8 mouse cellular contexts compared by ENCODE assay signal in the genomic region with DNA sequence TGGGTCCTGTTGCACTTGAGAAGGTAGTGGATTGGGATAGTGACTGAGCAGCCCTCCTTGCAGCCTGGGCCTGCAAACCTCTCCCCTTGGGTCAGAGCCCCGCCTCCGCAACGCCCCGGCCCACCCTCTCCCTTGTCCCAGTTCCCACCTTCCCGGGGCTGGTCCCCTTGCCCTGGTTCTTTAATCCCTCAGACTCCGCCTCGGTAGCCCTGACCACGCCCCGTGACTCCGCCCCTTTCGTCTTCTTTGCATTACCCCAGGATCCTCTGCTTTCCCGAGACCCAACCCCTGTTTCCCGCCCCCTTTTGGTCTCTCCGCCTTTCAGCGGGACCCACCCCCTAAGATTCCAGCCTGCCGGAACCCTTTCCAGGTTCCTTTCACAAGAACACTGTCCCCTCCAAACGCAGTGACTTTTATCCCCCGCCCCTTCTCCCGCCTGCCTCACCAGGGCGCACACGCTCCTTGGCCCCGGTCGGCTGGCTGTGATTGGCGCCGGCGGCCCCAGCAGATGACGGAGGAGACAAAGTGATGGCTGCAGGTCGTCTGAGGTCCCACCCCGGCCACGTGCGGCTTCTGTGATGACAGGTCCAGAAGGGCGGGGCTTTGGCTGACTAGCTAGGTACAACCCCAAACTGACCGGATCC. TPM values are rescaled to one million over a fixed set of nuclear protein-coding genes. Genes with fewer than 3 reads are reported as not detected.
DNase-seq lines count a peak whose midpoint lies in the region; ATAC-seq and TF ChIP-seq lines count a peak whose summit lies in the region.

A gene (minus strand): TSS at position 562 of the 644 bp plus-strand sequence.

- peaks cover 41% of the 10 kb centered on the region for H3K4me1 ChIP-seq in E14TG2a.4 (replicated peaks; ENCODE audit: low read depth, low read length)
- peaks cover 35% of the 10 kb centered on the region for H3K4me1 ChIP-seq in forebrain, embryonic 12.5 days
- peaks cover 14% of the 10 kb centered on the region; the same call in 1 of the 2 replicates for H3K4me1 ChIP-seq in heart, postnatal 0 days (ENCODE audit: control insufficient read depth, insufficient read depth)
- peaks cover 22% of the 10 kb centered on the region for H3K4me1 ChIP-seq in liver, embryonic 16.5 days (ENCODE audit: control insufficient read depth, low read depth, low read length)
- H3K4me1 ChIP-seq in neural tube, embryonic 13.5 days (replicated peaks), result peaks cover 36% of the 10 kb centered on the region
- peaks cover 13% of the 10 kb centered on the region for H3K4me1 ChIP-seq in testis, adult 2 months (ENCODE audit: control insufficient read depth, insufficient read depth, low read length)

- H3K9me3 ChIP-seq in E14TG2a.4 (ENCODE audit: low read length), result no peaks in the 10 kb centered on the region
- no peaks in the 10 kb centered on the region for H3K9me3 ChIP-seq in forebrain, embryonic 12.5 days
- no peaks in the 10 kb centered on the region for H3K9me3 ChIP-seq in heart, postnatal 0 days (replicated peaks; ENCODE audit: control insufficient read depth, low read length)
- H3K9me3 ChIP-seq in liver, embryonic 16.5 days (replicated peaks; ENCODE audit: control insufficient read depth, low read length), result no peaks in the 10 kb centered on the region
- H3K9me3 ChIP-seq in neural tube, embryonic 13.5 days, result no peaks in the 10 kb centered on the region

- peak; percentile 43; the same call in 1 of the 2 replicates for TF ChIP-seq POLR2A in testis, adult 2 months (IDR thresholded peaks at IDR 0.05; ENCODE audit: control insufficient read depth, low read depth, low read length)

- peak; percentile 78 for DNase-seq in c-Kit-positive CD71-positive TER-119-positive erythroid progenitor cells, embryonic 14.5 days (ENCODE audit: low spot score)
- peak; percentile 97 for DNase-seq in heart, postnatal 0 days (ENCODE audit: low spot score)
- peak; percentile 100 for DNase-seq in kidney, postnatal 4 days

- no peaks in the 10 kb centered on the region for H3K36me3 ChIP-seq in E14TG2a.4 (ENCODE audit: insufficient read depth, low read length)
- no peaks in the 10 kb centered on the region; the same call in 1 of the 2 replicates for H3K36me3 ChIP-seq in forebrain, embryonic 12.5 days (replicated peaks)
- no peaks in the 10 kb centered on the region for H3K36me3 ChIP-seq in heart, postnatal 0 days (replicated peaks; ENCODE audit: control insufficient read depth, insufficient read depth, low read length)
- no peaks in the 10 kb centered on the region for H3K36me3 ChIP-seq in liver, embryonic 16.5 days (ENCODE audit: control insufficient read depth, insufficient read depth)
- no peaks in the 10 kb centered on the region for H3K36me3 ChIP-seq in neural tube, embryonic 13.5 days
- H3K36me3 ChIP-seq in testis, adult 2 months (ENCODE audit: control insufficient read depth, insufficient read depth, low read length), result no peaks in the 10 kb centered on the region

- peak; percentile 89 for ATAC-seq in forebrain, embryonic 12.5 days (ENCODE audit: low FRiP score)
- ATAC-seq in heart, postnatal 0 days (ENCODE audit: insufficient read depth, low read depth), result peak; percentile 93
- peak; percentile 91 for ATAC-seq in liver, embryonic 16.5 days (ENCODE audit: low read depth)
- ATAC-seq in neural tube, embryonic 13.5 days (ENCODE audit: low read depth), result peak; percentile 87

- peak within 1 kb of the TSS; percentile 73 for H3K9ac ChIP-seq in forebrain, embryonic 12.5 days
- peak within 1 kb of the TSS; percentile 51 for H3K9ac ChIP-seq in heart, postnatal 0 days (replicated peaks; ENCODE audit: low read depth, low read length)
- peak within 1 kb of the TSS; percentile 33; the same call in 1 of the 2 replicates for H3K9ac ChIP-seq in liver, embryonic 16.5 days (ENCODE audit: low read depth, low read length)
- peak within 1 kb of the TSS; percentile 75 for H3K9ac ChIP-seq in neural tube, embryonic 13.5 days

- no peak for TF ChIP-seq CTCF in E14TG2a.4 (conservative IDR thresholded peaks at IDR 0.05; ENCODE audit: low read length)
- TF ChIP-seq CTCF in heart, postnatal 0 days (IDR thresholded peaks at IDR 0.05; ENCODE audit: low read depth), result no peak
- no peak for TF ChIP-seq CTCF in testis, adult 2 months (IDR thresholded peaks at IDR 0.05; ENCODE audit: control insufficient read depth, insufficient read depth, insufficient replicate concordance, low read depth, low read length)

- peak within 1 kb of the TSS; percentile 84 for H3K4me2 ChIP-seq in forebrain, embryonic 12.5 days
- H3K4me2 ChIP-seq in heart, postnatal 0 days (ENCODE audit: low read depth, low read length), result peak within 1 kb of the TSS; percentile 94
- H3K4me2 ChIP-seq in liver, embryonic 16.5 days (ENCODE audit: low read depth, low read length), result peak within 1 kb of the TSS; percentile 87
- peak within 1 kb of the TSS; percentile 72 for H3K4me2 ChIP-seq in neural tube, embryonic 13.5 days

- TF ChIP-seq EP300 in heart, postnatal 0 days (IDR thresholded peaks at IDR 0.05; ENCODE audit: low read depth), result peak; percentile 72

- peak within 1 kb of the TSS; percentile 97 for H3K27ac ChIP-seq in forebrain, embryonic 12.5 days
- H3K27ac ChIP-seq in heart, postnatal 0 days (ENCODE audit: low read depth), result peak within 1 kb of the TSS; percentile 79
- H3K27ac ChIP-seq in liver, embryonic 16.5 days (ENCODE audit: low read length), result peak within 1 kb of the TSS; percentile 57
- H3K27ac ChIP-seq in neural tube, embryonic 13.5 days (replicated peaks), result peak within 1 kb of the TSS; percentile 93
- H3K27ac ChIP-seq in testis, adult 2 months (ENCODE audit: control insufficient read depth, insufficient read depth, low read depth, low read length), result peak within 1 kb of the TSS; percentile 55

- WGBS in forebrain, embryonic 12.5 days, result under 1% methylated on average over 33 of the region's 33 CpGs
- WGBS in heart, postnatal 0 days, result 0% methylated on average over 33 of the region's 33 CpGs
- WGBS in liver, embryonic 16.5 days (ENCODE audit: insufficient replicate concordance), result under 1% methylated on average over 33 of the region's 33 CpGs
- under 1% methylated on average over 33 of the region's 33 CpGs for WGBS in neural tube, embryonic 13.5 days

- H3K27me3 ChIP-seq in E14TG2a.4 (ENCODE audit: insufficient read depth, low read length), result 0 out of 2 replicates have a peak, but pooled peaks cover 2% of the 10 kb centered on the region
- H3K27me3 ChIP-seq in forebrain, embryonic 12.5 days, result no peaks in the 10 kb centered on the region
- no peaks in the 10 kb centered on the region for H3K27me3 ChIP-seq in heart, postnatal 0 days (ENCODE audit: control insufficient read depth, insufficient read depth, low read length)
- no peaks in the 10 kb centered on the region for H3K27me3 ChIP-seq in liver, embryonic 16.5 days (ENCODE audit: control insufficient read depth, insufficient read depth, low read depth, low read length)
- H3K27me3 ChIP-seq in neural tube, embryonic 13.5 days, result no peaks in the 10 kb centered on the region
- peaks cover 6% of the 10 kb centered on the region for H3K27me3 ChIP-seq in testis, adult 2 months (ENCODE audit: control insufficient read depth, insufficient read depth, low read length)

- H3K4me3 ChIP-seq in E14TG2a.4 (replicated peaks; ENCODE audit: low read length), result peak within 1 kb of the TSS; percentile 86
- H3K4me3 ChIP-seq in forebrain, embryonic 12.5 days (replicated peaks), result peak within 1 kb of the TSS; percentile 56
- H3K4me3 ChIP-seq in heart, postnatal 0 days (ENCODE audit: low read depth, low read length), result peak within 1 kb of the TSS; percentile 46
- H3K4me3 ChIP-seq in liver, embryonic 16.5 days (ENCODE audit: low read depth, low read length), result peak within 1 kb of the TSS; percentile 68
- peak within 1 kb of the TSS; percentile 55 for H3K4me3 ChIP-seq in neural tube, embryonic 13.5 days
- peak within 1 kb of the TSS; percentile 84 for H3K4me3 ChIP-seq in testis, adult 2 months (ENCODE audit: control insufficient read depth, low read depth, low read length)

RNA-seq across cellular contexts. Expression of the gene that starts here (rescaled TPM):
- polyA plus RNA-seq in forebrain, embryonic 12.5 days (2016; fragmentation: Nextera tagmentation; extraction: Ambion mirVana), result 40.3 and 40.6 TPM in 2 replicates
- 15.9 and 27.1 TPM in 2 replicates for total RNA-seq in heart, postnatal 0 days (2014; rRNA removed; ENCODE audit: low replicate concordance)
- 12.8 and 13.4 TPM in 2 replicates for polyA plus RNA-seq in heart, postnatal 0 days (2015; fragmentation: Nextera tagmentation; extraction: Ambion mirVana)
- 33.4 and 41.3 TPM in 2 replicates for polyA plus RNA-seq in liver, embryonic 16.5 days (2015; fragmentation: Nextera tagmentation; extraction: Ambion mirVana)
- polyA plus RNA-seq in neural tube, embryonic 13.5 days (2015; fragmentation: Nextera tagmentation; extraction: Ambion mirVana), result 28.4 and 29.9 TPM in 2 replicates
- polyA plus RNA-seq in testis, adult 2 months (2012; rRNA removed), result 41.4 and 46.3 TPM in 2 replicates

Comparison
In these comparisons a context has a peak if more than half of its experiments do, and no peak if none do; other contexts are left out.
1. Peak in every context shown above with its lines: DNase-seq, ATAC-seq, H3K4me3 ChIP-seq and H3K27ac ChIP-seq.